Mouse (Mus musculus): ENCODE data around the gene Sdr39u1.

Sdr39u1 gene

GRCm38 (mm10) chr14:55926847-55927246, 26.8 kb upstream of the Sdr39u1 start:
- H3K9me3 ChIP-seq (ENCODE audit: low read length): no peaks in the 10 kb centered on the region
- TF ChIP-seq POU5F1 (IDR thresholded peaks at IDR 0.05; ENCODE audit: borderline replicate concordance, low read length): no peak
- TF ChIP-seq CTCF (conservative IDR thresholded peaks at IDR 0.05; ENCODE audit: low read length): no peak
- no peak for TF ChIP-seq NANOG (IDR thresholded peaks at IDR 0.05; ENCODE audit: borderline replicate concordance, low read length)
- H3K4me1 ChIP-seq (replicated peaks; ENCODE audit: low read depth, low read length): no peaks in the 10 kb centered on the region
- H3K36me3 ChIP-seq (ENCODE audit: insufficient read depth, low read length): no peaks in the 10 kb centered on the region
- no peak overlapping the region for H3K4me3 ChIP-seq (replicated peaks; ENCODE audit: low read length)
- no peaks in the 10 kb centered on the region for H3K27me3 ChIP-seq (ENCODE audit: insufficient read depth, low read length)

DNA sequence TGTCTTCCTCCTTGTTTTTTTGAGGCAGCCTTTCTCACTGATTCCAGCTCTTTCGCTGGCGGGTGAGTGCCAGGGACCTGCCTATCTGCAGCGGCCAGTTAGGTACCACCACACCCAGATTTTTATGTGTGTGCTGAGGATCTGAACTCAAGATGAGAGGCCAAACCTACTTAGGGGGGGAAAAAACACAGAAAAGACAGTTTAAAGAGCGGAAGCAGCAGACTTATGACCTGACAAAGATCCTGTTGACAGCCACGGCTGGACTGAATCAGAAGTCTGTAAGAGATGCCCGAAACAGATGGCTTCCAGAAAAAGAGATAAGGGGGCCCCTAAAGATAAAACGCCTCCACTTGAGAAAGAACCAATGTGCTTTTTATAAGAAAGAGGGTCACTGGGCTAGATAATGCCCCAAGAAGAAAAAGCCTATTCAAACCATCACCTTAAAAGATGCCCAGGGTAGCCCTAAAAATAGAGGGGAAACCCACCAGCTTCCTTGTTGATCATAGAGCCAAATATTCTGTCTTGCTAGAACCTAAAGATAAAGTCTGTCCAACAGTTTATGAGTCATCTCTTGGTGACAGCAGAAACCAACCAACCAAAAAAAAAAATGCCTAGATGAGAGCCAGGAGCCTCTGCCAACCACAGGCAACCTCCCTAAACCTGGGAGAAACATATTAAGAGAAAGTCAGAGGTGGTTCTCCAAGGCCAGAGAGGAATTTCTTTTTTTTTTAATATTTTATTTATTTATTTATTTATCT, 22.6 kb upstream of the Sdr39u1 start:
- Histone ChIP-seq H3K4me1 (replicated peaks; ENCODE audit: low read depth, low read length) (peaks cover 17% of the 10 kb centered on the region), H3K4me3 (replicated peaks; ENCODE audit: low read length) (no peak overlapping the region), H3K9me3 (ENCODE audit: low read length) (no peaks in the 10 kb centered on the region), H3K36me3 (ENCODE audit: insufficient read depth, low read length) (no peaks in the 10 kb centered on the region), H3K27me3 (ENCODE audit: insufficient read depth, low read length) (no peaks in the 10 kb centered on the region)
- no peak for TF ChIP-seq NANOG (IDR thresholded peaks at IDR 0.05; ENCODE audit: borderline replicate concordance, low read length)
- TF ChIP-seq CTCF (conservative IDR thresholded peaks at IDR 0.05; ENCODE audit: low read length): no peak
- TF ChIP-seq POU5F1 (IDR thresholded peaks at IDR 0.05; ENCODE audit: borderline replicate concordance, low read length): no peak

DNA sequence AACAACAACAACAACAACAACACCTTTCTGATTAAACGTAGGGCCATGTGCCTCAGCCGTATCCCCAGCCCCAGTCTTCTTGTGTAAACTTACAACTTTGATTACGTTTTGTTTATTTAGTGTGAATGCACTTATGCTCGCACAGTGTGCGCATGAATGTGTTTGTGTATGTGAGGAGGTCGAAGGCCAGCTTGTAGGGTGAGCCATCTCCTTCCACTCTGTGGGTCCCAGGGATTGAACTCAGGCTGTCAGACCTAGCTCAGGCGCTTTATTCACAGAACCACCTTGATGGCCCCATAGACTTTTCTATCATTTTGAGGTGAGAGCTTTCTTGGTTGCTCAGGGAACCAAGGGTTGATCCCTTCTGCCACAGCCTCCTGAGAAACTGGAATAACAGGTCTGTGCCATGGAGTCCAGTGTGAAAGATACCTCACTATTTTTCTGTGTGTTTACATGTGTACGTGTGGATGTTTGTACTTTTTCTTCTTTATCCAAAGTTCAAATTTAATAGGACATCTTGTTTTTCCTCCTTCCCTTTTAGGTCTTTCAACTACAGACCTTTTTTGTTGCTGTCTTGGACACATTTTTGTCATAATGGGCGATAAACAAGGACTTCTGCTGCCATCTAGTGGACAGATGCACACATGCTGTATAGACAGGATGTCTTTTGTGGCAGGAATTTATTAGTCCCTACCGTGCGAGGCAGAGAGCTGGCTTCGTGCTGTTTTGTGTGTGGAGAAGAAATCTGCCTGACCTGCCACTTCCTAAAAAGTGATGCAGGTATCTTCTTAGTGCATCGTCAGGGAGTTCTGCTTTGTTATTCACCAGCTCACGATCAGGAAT, 18.4 kb upstream of the Sdr39u1 start:
- Histone ChIP-seq H3K27me3 (ENCODE audit: insufficient read depth, low read length) (no peaks in the 10 kb centered on the region), H3K9me3 (ENCODE audit: low read length) (no peaks in the 10 kb centered on the region), H3K4me3 (replicated peaks; ENCODE audit: low read length) (no peak overlapping the region), H3K4me1 (replicated peaks; ENCODE audit: low read depth, low read length) (peaks cover 22% of the 10 kb centered on the region), H3K36me3 (ENCODE audit: insufficient read depth, low read length) (no peaks in the 10 kb centered on the region)
- TF ChIP-seq CTCF (conservative IDR thresholded peaks at IDR 0.05; ENCODE audit: low read length): peak; percentile 87
- no peak for TF ChIP-seq POU5F1 (IDR thresholded peaks at IDR 0.05; ENCODE audit: borderline replicate concordance, low read length)

- TF ChIP-seq CTCF (conservative IDR thresholded peaks at IDR 0.05; ENCODE audit: low read length): no peak
- TF ChIP-seq NANOG (IDR thresholded peaks at IDR 0.05; ENCODE audit: borderline replicate concordance, low read length): no peak
- TF ChIP-seq POU5F1 (IDR thresholded peaks at IDR 0.05; ENCODE audit: borderline replicate concordance, low read length): no peak
- Histone ChIP-seq H3K9me3 (ENCODE audit: low read length) (peaks cover 11% of the 10 kb centered on the region), H3K27me3 (ENCODE audit: insufficient read depth, low read length) (no peaks in the 10 kb centered on the region), H3K4me1 (replicated peaks; ENCODE audit: low read depth, low read length) (peaks cover 14% of the 10 kb centered on the region), H3K4me3 (replicated peaks; ENCODE audit: low read length) (no peak overlapping the region), H3K36me3 (ENCODE audit: insufficient read depth, low read length) (no peaks in the 10 kb centered on the region)
These were observed 13.3 kb upstream of the Sdr39u1 start for GRCm38 (mm10) chr14:55913406-55913805.

DNA sequence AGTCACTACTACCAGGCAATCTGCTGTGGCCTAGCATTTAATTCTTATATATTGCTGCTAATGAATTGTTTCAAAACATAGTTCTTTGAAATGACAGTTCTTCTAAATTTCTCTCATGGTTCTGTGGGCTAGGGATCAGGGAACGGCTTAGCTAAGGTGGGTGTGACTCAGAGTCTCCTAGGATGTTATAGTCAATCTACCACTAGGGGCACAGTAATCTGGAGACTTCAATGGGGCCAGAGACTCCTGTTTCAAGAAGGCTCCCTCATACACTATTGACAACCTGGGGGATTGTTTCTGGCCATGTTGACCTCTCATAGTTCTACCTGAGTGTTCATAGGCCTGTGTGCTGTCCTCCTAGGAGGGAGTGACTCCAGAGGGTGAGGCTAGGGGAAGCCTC, 5.4 kb upstream of the Sdr39u1 start:
- peaks cover 15% of the 10 kb centered on the region for H3K4me1 ChIP-seq (replicated peaks; ENCODE audit: low read depth, low read length)
- peaks cover 15% of the 10 kb centered on the region for H3K27me3 ChIP-seq (ENCODE audit: insufficient read depth, low read length)
- H3K9me3 ChIP-seq (ENCODE audit: low read length): no peaks in the 10 kb centered on the region
- peak; percentile 41 for TF ChIP-seq CTCF (conservative IDR thresholded peaks at IDR 0.05; ENCODE audit: low read length)
- no peak for TF ChIP-seq NANOG (IDR thresholded peaks at IDR 0.05; ENCODE audit: borderline replicate concordance, low read length)
- no peaks in the 10 kb centered on the region for H3K36me3 ChIP-seq (ENCODE audit: insufficient read depth, low read length)
- H3K4me3 ChIP-seq (replicated peaks; ENCODE audit: low read length): no peak overlapping the region

DNA sequence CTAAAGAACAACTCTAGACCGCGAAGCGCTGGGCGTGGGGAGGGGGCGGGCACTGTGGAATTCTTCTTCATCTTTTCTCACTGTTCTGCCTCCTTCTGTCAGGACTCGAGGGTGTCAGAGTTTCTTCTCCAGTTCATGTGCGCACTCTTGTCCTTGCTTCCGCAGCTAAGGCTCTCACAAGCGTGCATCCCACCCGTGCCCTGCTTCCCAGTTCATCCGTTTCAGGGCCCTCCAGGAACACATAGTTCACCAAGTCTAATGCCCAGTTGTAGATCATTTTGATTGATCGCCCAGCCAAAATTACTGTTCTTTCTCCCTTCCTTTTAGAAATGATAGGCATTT, 292 bp upstream of the Sdr39u1 start:
- Histone ChIP-seq H3K4me3 (replicated peaks; ENCODE audit: low read length) (peak overlapping the region; percentile 75), H3K9me3 (ENCODE audit: low read length) (no peaks in the 10 kb centered on the region), H3K36me3 (ENCODE audit: insufficient read depth, low read length) (peaks cover 30% of the 10 kb centered on the region), H3K27me3 (ENCODE audit: insufficient read depth, low read length) (peaks cover 28% of the 10 kb centered on the region), H3K4me1 (replicated peaks; ENCODE audit: low read depth, low read length) (peaks cover 46% of the 10 kb centered on the region)
- TF ChIP-seq CTCF (conservative IDR thresholded peaks at IDR 0.05; ENCODE audit: low read length): no peak
- no peak for TF ChIP-seq NANOG (IDR thresholded peaks at IDR 0.05; ENCODE audit: borderline replicate concordance, low read length)
- no peak for TF ChIP-seq POU5F1 (IDR thresholded peaks at IDR 0.05; ENCODE audit: borderline replicate concordance, low read length)

GRCm38 (mm10) chr14:55898947-55899346, 1.1 kb downstream of the Sdr39u1 start:
- H3K4me3 ChIP-seq (replicated peaks; ENCODE audit: low read length): peak overlapping the region; percentile 75
- H3K27me3 ChIP-seq (ENCODE audit: insufficient read depth, low read length): peaks cover 28% of the 10 kb centered on the region
- H3K9me3 ChIP-seq (ENCODE audit: low read length): no peaks in the 10 kb centered on the region
- peaks cover 45% of the 10 kb centered on the region for H3K36me3 ChIP-seq (ENCODE audit: insufficient read depth, low read length)
- TF ChIP-seq CTCF (conservative IDR thresholded peaks at IDR 0.05; ENCODE audit: low read length) (no peak), NANOG (IDR thresholded peaks at IDR 0.05; ENCODE audit: borderline replicate concordance, low read length) (no peak), POU5F1 (IDR thresholded peaks at IDR 0.05; ENCODE audit: borderline replicate concordance, low read length) (no peak)
- H3K4me1 ChIP-seq (replicated peaks; ENCODE audit: low read depth, low read length): peaks cover 46% of the 10 kb centered on the region

- Histone ChIP-seq H3K36me3 (ENCODE audit: insufficient read depth, low read length) (peaks cover 54% of the 10 kb centered on the region), H3K4me1 (replicated peaks; ENCODE audit: low read depth, low read length) (peaks cover 40% of the 10 kb centered on the region), H3K27me3 (ENCODE audit: insufficient read depth, low read length) (peaks cover 28% of the 10 kb centered on the region), H3K4me3 (replicated peaks; ENCODE audit: low read length) (no peak overlapping the region; the same call in 1 of the 2 replicates), H3K9me3 (ENCODE audit: low read length) (no peaks in the 10 kb centered on the region)
- TF ChIP-seq POU5F1 (IDR thresholded peaks at IDR 0.05; ENCODE audit: borderline replicate concordance, low read length) (no peak), CTCF (conservative IDR thresholded peaks at IDR 0.05; ENCODE audit: low read length) (no peak), NANOG (IDR thresholded peaks at IDR 0.05; ENCODE audit: borderline replicate concordance, low read length) (no peak)
These were observed 2.4 kb downstream of the Sdr39u1 start for GRCm38 (mm10) chr14:55897671-55898070.

Measured in E14TG2a.4 (cell line).